Mouse (Mus musculus): ENCODE measurements at regions not wholly inside any gene's neighbourhood (a gene's known extent, or its start where the extent isn't known, plus 50 kb on each side); places are given as distances from the start of the nearest gene placed in this dataset.

DNA sequence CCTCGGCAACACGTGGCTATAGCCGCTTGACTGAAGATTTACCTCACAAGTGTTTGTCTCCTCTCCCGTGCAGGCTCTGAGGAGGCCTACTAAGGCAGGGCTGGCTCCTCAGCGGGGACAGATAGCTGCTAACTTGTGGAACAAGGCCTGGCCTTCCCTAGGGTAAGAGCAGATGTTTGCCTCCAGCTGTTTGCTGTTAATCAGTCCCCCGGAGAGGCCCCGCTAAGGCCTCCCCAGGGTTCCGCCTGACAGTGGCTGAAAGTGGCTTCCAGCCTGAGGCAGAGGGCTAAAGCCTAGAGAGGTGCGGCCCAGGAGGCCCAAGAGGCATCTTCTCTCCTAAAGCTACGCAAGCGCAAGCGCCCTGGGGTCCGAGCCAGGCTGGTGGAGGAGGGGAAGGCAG, 52.1 kb upstream of the Dlx4 start:
- TF ChIP-seq CTCF (IDR thresholded peaks at IDR 0.05; ENCODE audit: low read depth, low read length) (no peak), EP300 (IDR thresholded peaks at IDR 0.05; ENCODE audit: insufficient read depth, low read depth, low read length) (no peak), POLR2A (IDR thresholded peaks at IDR 0.05; ENCODE audit: insufficient read depth, low read length) (no peak)
